Mouse (Mus musculus) brain, embryonic 14.5 days (tissue): ENCODE measurements at regions not wholly inside any gene's neighbourhood (a gene's known extent, or its start where the extent isn't known, plus 50 kb on each side); places are given as distances from the start of the nearest gene placed in this dataset.

ENCODE experiments used
- CTCF ChIP-seq: fragments of 200-500 bp; IDR thresholded peaks from 2 replicates; pipeline ENCODE4 v1.5.1; 2012; ENCODE audit warnings: inconsistent platforms, mild to moderate bottlenecking, moderate library complexity, borderline replicate concordance; ENCODE audit not compliant: insufficient read depth, insufficient read length; ENCODE audit errors: extremely low read depth
- POLR2A ChIP-seq: fragments of 200-500 bp; IDR thresholded peaks from 2 replicates; pipeline ENCODE4 v1.6.1; 2012; ENCODE audit warnings: mild to moderate bottlenecking, inconsistent platforms, borderline replicate concordance; ENCODE audit not compliant: poor library complexity, insufficient read depth, insufficient read length, severe bottlenecking; ENCODE audit errors: extremely low read depth

DNA sequence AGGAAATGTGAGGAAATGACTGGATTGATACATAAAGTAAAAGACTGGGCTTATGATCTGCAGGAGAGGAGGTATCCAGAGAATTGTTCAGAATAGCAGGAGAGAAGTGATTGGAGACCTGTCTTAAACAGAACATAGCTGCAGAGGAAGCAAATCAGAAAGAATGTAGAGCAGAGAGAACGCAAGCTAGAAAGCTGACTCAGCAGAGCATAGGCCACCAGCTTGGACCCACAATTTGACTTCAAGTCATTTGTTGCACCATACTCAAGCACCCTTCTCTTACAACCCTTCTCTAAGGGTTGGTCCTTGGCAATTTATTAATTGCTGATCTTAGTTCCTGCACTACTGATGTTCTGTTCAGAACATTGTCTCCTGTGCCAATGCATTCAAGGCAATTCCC, 207.0 kb downstream of the Sim1 start:
- TF ChIP-seq POLR2A (no peak), CTCF (no peak)
